Mouse (Mus musculus) embryonic facial prominence, embryonic 14.5 days (tissue): ENCODE measurements around the gene 1700012P22Rik. TPM values are rescaled to one million over a fixed set of nuclear protein-coding genes. Genes with fewer than 3 reads are reported as not detected.

Source experiments
- ATAC-seq: fragments of 200-750 bp; cut with Nextera tagmentation; 2 replicates; pipeline ENCODE4 v1.8.0; 2017; ENCODE audit warnings: low read depth, moderate number of reproducible peaks, moderate TSS enrichment
- DNase-seq: peaks from one replicate; pipeline ENCODE4 v3.0.0-alpha.2; 2015; ENCODE audit warnings: low spot score
- H3K27ac ChIP-seq: fragments of 300-500 bp; sonication (generic); replicated peaks from 2 replicates; pipeline ENCODE4 v1.5.1; 2014; ENCODE audit warnings: low read depth, mild to moderate bottlenecking, low read length, moderate library complexity
- H3K27me3 ChIP-seq: fragments of 300-500 bp; sonication (generic); replicated peaks from 2 replicates; pipeline ENCODE4 v1.6.1; 2014; ENCODE audit warnings: low read length; ENCODE audit not compliant: control insufficient read depth, insufficient read depth
- H3K36me3 ChIP-seq: fragments of 300-500 bp; sonication (generic); 2 replicates; pipeline ENCODE4 v1.6.1; 2014; ENCODE audit warnings: low read length, mixed read lengths; ENCODE audit not compliant: control insufficient read depth, insufficient read depth
- H3K4me1 ChIP-seq: fragments of 300-500 bp; sonication (generic); 2 replicates; pipeline ENCODE4 v1.6.1; 2014; ENCODE audit warnings: antibody characterized with exemption, low read length; ENCODE audit not compliant: control insufficient read depth, insufficient read depth
- H3K4me2 ChIP-seq: fragments of 300-500 bp; sonication (generic); 2 replicates; pipeline ENCODE4 v1.6.1; 2014; ENCODE audit warnings: low read depth, mild to moderate bottlenecking, low read length, moderate library complexity, mixed read lengths
- H3K4me3 ChIP-seq: fragments of 300-500 bp; sonication (generic); 2 replicates; pipeline ENCODE4 v1.5.1; 2014; ENCODE audit warnings: low read depth, mild to moderate bottlenecking, low read length
- H3K9ac ChIP-seq: fragments of 300-500 bp; sonication (generic); 2 replicates; pipeline ENCODE4 v1.6.1; 2014; ENCODE audit warnings: low read depth, mild to moderate bottlenecking, low read length, moderate library complexity, mixed read lengths
- H3K9me3 ChIP-seq: fragments of 300-500 bp; sonication (generic); 2 replicates; pipeline ENCODE4 v1.6.1; 2016; ENCODE audit warnings: low read length; ENCODE audit not compliant: control insufficient read depth
- WGBS: fragments of 180-500 bp; shearing (Covaris S2); extraction: QIAGEN DNeasy Blood & Tissue Kit; methylation state at CpG from one replicate; pipeline ENCODE4 v1.1.7; 2014; 5-methylcytosine and 5-hydroxymethylcytosine counted together
- polyA plus RNA-seq: library from polyadenylated mRNA; unstranded; fragments of >200 nt; fragmentation: Nextera tagmentation; extraction: Ambion mirVana; gene quantifications from 2 replicates; pipeline ENCODE4 v1.2.1, GENCODE M21; 2014

Gene 1700012P22Rik
- polyA plus RNA-seq, 1 experiment from 2014 or later: not detected

GRCm38 (mm10) chr4:144377911-144378310, 60.7 kb downstream of the 1700012P22Rik start, which contains the start of gene Pramef20:
TSS of gene Pramef20 (minus strand) at chr4:144377933.
- H3K4me1 ChIP-seq: no peaks in the 10 kb centered on the region
- no peaks in the 10 kb centered on the region for H3K27me3 ChIP-seq
- H3K36me3 ChIP-seq: no peaks in the 10 kb centered on the region
- no peak within 1 kb of the TSS for H3K9ac ChIP-seq
- H3K9me3 ChIP-seq: no peaks in the 10 kb centered on the region
- 37% methylated on average over 2 of the region's 2 CpGs for WGBS
- no peak within 1 kb of the TSS for H3K4me2 ChIP-seq
- no peak within 1 kb of the TSS for H3K4me3 ChIP-seq
- DNase-seq: no peak
- no peak for ATAC-seq
- no peak within 1 kb of the TSS for H3K27ac ChIP-seq

Other genes starting within 250 kb of the 1700012P22Rik start
- gene Oog2, start 248.1 kb downstream of the 1700012P22Rik start, polyA plus RNA-seq: not detected in 2 replicates
- gene C87977, start 225.5 kb downstream of the 1700012P22Rik start, polyA plus RNA-seq: not detected in 2 replicates
- not detected in 2 replicates for gene Pramel5, start 158.3 kb downstream of the 1700012P22Rik start, polyA plus RNA-seq
- gene Gm13128, start 108.5 kb downstream of the 1700012P22Rik start, polyA plus RNA-seq: not detected in 2 replicates
- gene Gm13119, start 80.8 kb downstream of the 1700012P22Rik start, polyA plus RNA-seq: not detected in 2 replicates
- gene Pramef20, start 60.8 kb downstream of the 1700012P22Rik start, polyA plus RNA-seq: 0.19 TPM in 1 of 2 replicates, not detected in the other
- 0.16 and 0.24 TPM in 2 replicates for gene Pramef12, start 30.3 kb downstream of the 1700012P22Rik start, polyA plus RNA-seq
- not detected in 2 replicates for gene Gm9944, start 14.5 kb upstream of the 1700012P22Rik start, polyA plus RNA-seq
- not detected in 2 replicates for gene Aadacl3, start 25.0 kb upstream of the 1700012P22Rik start, polyA plus RNA-seq
- gene 9430007A20Rik, start 81.0 kb upstream of the 1700012P22Rik start, polyA plus RNA-seq: not detected in 2 replicates
- not detected in 2 replicates for gene Gm13124, start 126.4 kb upstream of the 1700012P22Rik start, polyA plus RNA-seq
- gene Aadacl4, start 174.9 kb upstream of the 1700012P22Rik start, polyA plus RNA-seq: not detected in 2 replicates
- gene Gm436, start 247.6 kb upstream of the 1700012P22Rik start, polyA plus RNA-seq: not detected in 2 replicates